Mouse (Mus musculus) MEL (cell line): ENCODE data around the gene Rhof. TPM values are rescaled to one million over a fixed set of nuclear protein-coding genes. Genes with fewer than 3 reads are reported as not detected.

ENCODE experiments used
- DNase-seq: peaks from one replicate; pipeline ENCODE4 v3.0.0; 2011; ENCODE audit warnings: low read depth, low spot score
- H3K27ac ChIP-seq: 2 replicates; pipeline ENCODE4 v1.5.1; 2012; ENCODE audit warnings: low read depth, mild to moderate bottlenecking, control low read depth, low read length, moderate library complexity; ENCODE audit not compliant: control insufficient read depth
- H3K27me3 ChIP-seq, 2 experiments: fragments of 150-350 bp in 1 of 2; sonication (generic) in 1 of 2; 2 replicates each; pipeline ENCODE4 v1.6.1; 2012; ENCODE audit warnings: low read length in 2 of 2, mild to moderate bottlenecking in 2 of 2, improper control_type of control experiment in 1 of 2, moderate library complexity in 1 of 2; ENCODE audit not compliant: insufficient read depth in 2 of 2, control insufficient read depth in 1 of 2
- H3K36me3 ChIP-seq, 2 experiments: 2 replicates each; pipeline ENCODE4 v1.6.1; 2012 to 2014; ENCODE audit warnings: low read length in 2 of 2, improper control_type of control experiment in 1 of 2, inconsistent platforms in 1 of 2, mild to moderate bottlenecking in 1 of 2; ENCODE audit not compliant: insufficient read depth in 2 of 2, control insufficient read depth in 1 of 2
- H3K4me1 ChIP-seq, 2 experiments: fragments of 150-350 bp in 1 of 2; sonication (generic) in 1 of 2; 2 replicates each; pipeline ENCODE4 v1.6.1; 2012; ENCODE audit warnings: low read length in 2 of 2, improper control_type of control experiment in 1 of 2, mild to moderate bottlenecking in 1 of 2; ENCODE audit not compliant: insufficient read depth in 2 of 2, control insufficient read depth in 1 of 2
- H3K4me3 ChIP-seq, 2 experiments: fragments of 150-350 bp in 1 of 2; sonication (generic) in 1 of 2; 2 replicates each; pipeline ENCODE4 v1.5.1; 2012; ENCODE audit warnings: low read depth in 2 of 2, low read length in 2 of 2, mild to moderate bottlenecking in 2 of 2, moderate library complexity in 2 of 2, control low read depth in 1 of 2, improper control_type of control experiment in 1 of 2; ENCODE audit not compliant: control insufficient read depth in 1 of 2, insufficient read depth in 1 of 2
- H3K79me2 ChIP-seq: 2 replicates; pipeline ENCODE4 v1.6.1; 2012; ENCODE audit warnings: mild to moderate bottlenecking, low read length, moderate library complexity; ENCODE audit not compliant: control insufficient read depth, poor library complexity, insufficient read depth
- H3K9ac ChIP-seq: 2 replicates; pipeline ENCODE4 v1.6.1; 2012; ENCODE audit warnings: low read depth, mild to moderate bottlenecking, control low read depth, low read length, moderate library complexity; ENCODE audit not compliant: control insufficient read depth, poor library complexity, severe bottlenecking
- H3K9me3 ChIP-seq: fragments of 150-350 bp; sonication (generic); replicated peaks from 2 replicates; pipeline ENCODE4 v1.6.1; 2012; ENCODE audit warnings: mild to moderate bottlenecking, low read length, improper control_type of control experiment, moderate library complexity; ENCODE audit not compliant: insufficient read depth
- CHD1 ChIP-seq: IDR thresholded peaks from 2 replicates; pipeline ENCODE4 v1.6.1; 2012; ENCODE audit warnings: low read depth, mild to moderate bottlenecking, inconsistent platforms, low read length, improper control_type of control experiment
- CHD2 ChIP-seq: IDR thresholded peaks from 2 replicates; pipeline ENCODE4 v1.6.1; 2011; ENCODE audit warnings: low read length, improper control_type of control experiment
- CTCF ChIP-seq, 3 experiments: IDR thresholded peaks in 2 of 3; conservative IDR thresholded peaks in 1 of 3; 2 replicates each; pipeline ENCODE4 v1.5.1; 2011 to 2012; ENCODE audit warnings: low read length in 3 of 3, low read depth in 2 of 3, mild to moderate bottlenecking in 2 of 3, improper control_type of control experiment in 1 of 3, inconsistent platforms in 1 of 3, mixed read lengths in 1 of 3, moderate library complexity in 1 of 3; ENCODE audit not compliant: control insufficient read depth in 1 of 3, insufficient read depth in 1 of 3, poor library complexity in 1 of 3, severe bottlenecking in 1 of 3
- ELF1 ChIP-seq: IDR thresholded peaks from 2 replicates; pipeline ENCODE4 v1.6.1; 2014; ENCODE audit warnings: low read depth, mild to moderate bottlenecking, inconsistent platforms, low read length, improper control_type of control experiment, moderate library complexity
- EP300 ChIP-seq, 2 experiments: IDR thresholded peaks; 2 replicates each; pipeline ENCODE4 v1.6.1; 2011; ENCODE audit warnings: improper control_type of control experiment in 2 of 2, low read length in 2 of 2, low read depth in 1 of 2, mild to moderate bottlenecking in 1 of 2
- GABPA ChIP-seq: IDR thresholded peaks from 2 replicates; pipeline ENCODE4 v1.6.1; 2012; ENCODE audit warnings: low read depth, mild to moderate bottlenecking, inconsistent platforms, low read length, improper control_type of control experiment, moderate library complexity
- JUND ChIP-seq: IDR thresholded peaks from 2 replicates; pipeline ENCODE4 v1.6.1; 2011; ENCODE audit warnings: low read depth, mild to moderate bottlenecking, improper control_type of control experiment, low read length
- KAT2A ChIP-seq: conservative IDR thresholded peaks from 2 replicates; pipeline ENCODE4 v1.6.1; 2012; ENCODE audit warnings: low read depth, low read length, improper control_type of control experiment, inconsistent platforms
- MAFK ChIP-seq: IDR thresholded peaks from 2 replicates; pipeline ENCODE4 v1.6.1; 2011; ENCODE audit warnings: low read depth, mild to moderate bottlenecking, low read length, improper control_type of control experiment, borderline replicate concordance
- MEF2A ChIP-seq: IDR thresholded peaks from 2 replicates; pipeline ENCODE4 v1.6.1; 2014; ENCODE audit warnings: low read depth, mild to moderate bottlenecking, inconsistent platforms, low read length, improper control_type of control experiment; ENCODE audit not compliant: poor library complexity, insufficient replicate concordance, severe bottlenecking; ENCODE audit errors: extremely low read depth
- MXI1 ChIP-seq: IDR thresholded peaks from 2 replicates; pipeline ENCODE4 v1.6.1; 2011; ENCODE audit warnings: mild to moderate bottlenecking, low read depth, low read length, improper control_type of control experiment
- MYC ChIP-seq: IDR thresholded peaks from 2 replicates; pipeline ENCODE4 v1.6.1; 2011; ENCODE audit warnings: low read depth, mild to moderate bottlenecking, low read length, improper control_type of control experiment, moderate library complexity
- NRF1 ChIP-seq: IDR thresholded peaks from 2 replicates; pipeline ENCODE4 v1.6.1; 2014; ENCODE audit warnings: low read depth, mild to moderate bottlenecking, inconsistent platforms, low read length, improper control_type of control experiment, moderate library complexity; ENCODE audit not compliant: poor library complexity, insufficient read depth, severe bottlenecking
- POLR2AphosphoS2 ChIP-seq: IDR thresholded peaks from 2 replicates; pipeline ENCODE4 v1.6.1; 2011; ENCODE audit warnings: low read length, improper control_type of control experiment
- POLR2AphosphoS5 ChIP-seq: IDR thresholded peaks from 2 replicates; pipeline ENCODE4 v1.6.1; 2012; ENCODE audit warnings: low read depth, borderline replicate concordance, mild to moderate bottlenecking, inconsistent platforms, low read length, moderate library complexity, mixed read lengths
- SIN3A ChIP-seq: IDR thresholded peaks from 2 replicates; pipeline ENCODE4 v1.6.1; 2012; ENCODE audit warnings: low read length, improper control_type of control experiment, inconsistent platforms
- TBP ChIP-seq: IDR thresholded peaks from 2 replicates; pipeline ENCODE4 v1.8.0; 2011; ENCODE audit warnings: low read depth, low read length, improper control_type of control experiment
- USF1 ChIP-seq: IDR thresholded peaks from 2 replicates; pipeline ENCODE4 v1.6.1; 2014; ENCODE audit warnings: low read depth, mild to moderate bottlenecking, inconsistent platforms, low read length, improper control_type of control experiment, moderate library complexity
- USF2 ChIP-seq, 2 experiments: IDR thresholded peaks; 2 replicates each; pipeline ENCODE4 v1.6.1; 2011 to 2012; ENCODE audit warnings: improper control_type of control experiment in 2 of 2, low read length in 2 of 2, borderline replicate concordance in 1 of 2, inconsistent platforms in 1 of 2, low read depth in 1 of 2, mild to moderate bottlenecking in 1 of 2; ENCODE audit not compliant: insufficient read depth in 1 of 2
- ZMIZ1 ChIP-seq: IDR thresholded peaks from 2 replicates; pipeline ENCODE4 v1.6.1; 2012; ENCODE audit warnings: low read depth, mild to moderate bottlenecking, inconsistent platforms, low read length, improper control_type of control experiment, moderate library complexity
- ZNF384 ChIP-seq: IDR thresholded peaks from 2 replicates; pipeline ENCODE4 v1.6.1; 2012; ENCODE audit warnings: low read depth, mild to moderate bottlenecking, inconsistent platforms, low read length, improper control_type of control experiment
- polyA plus RNA-seq, 2 experiments: library from polyadenylated mRNA; stranded (reverse) in 1 of 2; unstranded in 1 of 2; fragments of >175 nt in 1 of 2; fragments of >200 nt in 1 of 2; gene quantifications; 2 replicates each; pipeline versions ENCODE4 v1.2.1 to v1.2.4; 2012; ENCODE audit warnings: low replicate concordance in 2 of 2, low read depth in 1 of 2; ENCODE audit not compliant: insufficient read length in 2 of 2, insufficient read depth in 1 of 2, missing spikeins in 1 of 2
- total RNA-seq: library from RNA; depleted of rRNA; stranded (reverse); fragments of 300-350 nt; gene quantifications from 2 replicates; pipeline ENCODE4 v1.2.3, GENCODE M21; 2012

The Rhof gene
- total and polyA plus RNA-seq, 3 experiments, result 2.5 to 10.4 TPM; not detected in 1

DNA sequence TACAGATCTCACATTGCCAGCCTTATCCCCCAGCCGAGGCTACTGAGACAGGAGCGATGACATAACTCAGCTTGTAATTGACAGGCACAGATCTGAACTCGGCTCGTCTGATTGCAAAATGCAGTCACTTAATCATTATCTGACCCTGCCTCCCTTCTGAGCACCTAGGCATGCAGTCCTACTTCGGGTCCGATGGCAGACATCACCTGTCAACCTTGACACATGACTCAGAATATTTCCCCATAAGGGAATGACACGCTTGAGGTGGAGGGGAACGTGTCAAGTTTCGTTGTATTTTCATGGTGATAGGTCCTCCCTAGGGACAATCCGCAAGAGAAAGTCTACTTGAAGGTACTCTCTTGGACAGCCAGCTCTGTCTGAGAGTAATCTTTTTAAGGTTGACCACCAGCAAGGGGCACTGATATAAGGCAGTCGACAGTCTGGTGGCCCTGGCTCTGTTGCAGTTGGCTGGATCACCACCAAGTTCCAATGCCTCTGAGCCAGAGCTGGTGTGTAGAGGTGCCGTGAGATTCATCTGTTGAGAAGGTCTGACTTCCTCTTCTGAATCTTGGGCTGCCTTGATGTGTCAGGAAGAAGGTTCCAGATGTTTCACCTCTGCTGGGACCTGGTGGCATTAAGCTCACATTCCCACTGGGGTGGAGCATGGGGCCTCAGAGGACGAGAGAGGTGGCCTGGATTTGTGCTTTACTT, 49.0 kb downstream of the Rhof start:
- Histone ChIP-seq H3K36me3 (no peaks in the 10 kb centered on the region), H3K4me3 (no peak overlapping the region), H3K9me3 (no peaks in the 10 kb centered on the region), H3K4me1 (peaks cover 3% of the 10 kb centered on the region in 2 experiments; a peak in 1 of 4 replicates), H3K9ac (no peak overlapping the region), H3K27me3 (no peaks in the 10 kb centered on the region), H3K27ac (no peak overlapping the region), H3K79me2 (no peaks in the 10 kb centered on the region)
- TF ChIP-seq ELF1, result no peak
- TF ChIP-seq NRF1, result no peak
- TF ChIP-seq POLR2AphosphoS2, result no peak
- no peak for TF ChIP-seq CHD1
- TF ChIP-seq JUND, result no peak
- no peak for TF ChIP-seq ZMIZ1
- TF ChIP-seq CHD2, result no peak
- no peak for TF ChIP-seq MYC
- no peak for TF ChIP-seq MAFK
- TF ChIP-seq TBP, result no peak
- no peak for TF ChIP-seq GABPA
- TF ChIP-seq MXI1, result no peak
- no peak for TF ChIP-seq SIN3A
- TF ChIP-seq USF2 (IDR thresholded peaks at IDR 0.05; ENCODE audit: borderline replicate concordance in 1 of 2, insufficient read depth in 1 of 2, low read depth in 1 of 2, low read length in 2 of 2), result no peak
- no peak for TF ChIP-seq EP300 (IDR thresholded peaks at IDR 0.05; ENCODE audit: low read depth in 1 of 2, low read length in 2 of 2)
- no peak for TF ChIP-seq ZNF384
- TF ChIP-seq USF1, result no peak
- no peak for TF ChIP-seq MEF2A
- no peak for TF ChIP-seq POLR2AphosphoS5
- DNase-seq, result peak; percentile 38

DNA sequence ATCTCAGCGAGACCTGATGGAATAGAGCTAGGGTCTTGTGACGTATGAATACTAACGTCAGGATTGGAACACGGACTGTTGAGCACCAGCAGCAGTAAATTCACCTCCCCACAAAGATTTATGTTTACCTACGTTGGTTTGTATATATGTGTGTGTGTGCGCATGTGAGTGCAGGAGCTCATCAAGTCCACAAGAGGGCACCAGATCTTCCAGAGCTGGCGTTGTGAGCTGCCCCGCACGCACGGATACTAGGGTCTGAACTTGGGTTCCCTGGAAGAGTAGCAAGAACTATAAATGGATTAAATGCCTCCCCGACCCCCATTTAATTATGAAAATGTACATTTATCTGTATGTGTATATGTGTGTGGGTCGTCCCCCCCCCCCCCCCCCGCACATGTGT, 52.0 kb downstream of the Rhof start:
- Histone ChIP-seq H3K9me3 (no peaks in the 10 kb centered on the region), H3K4me3 (no peak overlapping the region), H3K4me1 (peaks cover 3 to 14% of the 10 kb centered on the region in 2 experiments; a peak in 3 of 4 replicates), H3K27ac (no peak overlapping the region), H3K79me2 (no peaks in the 10 kb centered on the region; the same call in 1 of the 2 replicates), H3K27me3 (no peaks in the 10 kb centered on the region), H3K9ac (no peak overlapping the region), H3K36me3 (peaks cover 0 to under 1% of the 10 kb centered on the region in 2 experiments; a peak in 1 of 4 replicates)
- no peak for TF ChIP-seq MEF2A
- TF ChIP-seq KAT2A, result no peak
- TF ChIP-seq CTCF (IDR thresholded peaks at IDR 0.05 in 2 of 3, conservative IDR thresholded peaks at IDR 0.05 in 1 of 3; ENCODE audit: control insufficient read depth in 1 of 3, insufficient read depth in 1 of 3, low read depth in 2 of 3, low read length in 3 of 3, poor library complexity in 1 of 3, severe bottlenecking in 1 of 3), result peak; percentile 22 to 50 (median 26); a peak in 4 of 6 replicates
- DNase-seq, result peak; percentile 28
